Mouse (Mus musculus) telencephalon, adult 2 months (tissue): ENCODE measurements around the gene Arl8a.
A peak's percentile ranks its signal among the peaks of the same experiment; 100 is the strongest.
"Not testable (repeated sequence)": the region's sequence is repeated elsewhere in the genome, so short reads cannot be mapped to it uniquely, and the experiment has no call there.

Source experiments
- DNase-seq: peaks from one replicate; pipeline ENCODE4 v3.0.0-alpha.2; 2011; ENCODE audit warnings: low read depth, low spot score

Gene Arl8a

DNA sequence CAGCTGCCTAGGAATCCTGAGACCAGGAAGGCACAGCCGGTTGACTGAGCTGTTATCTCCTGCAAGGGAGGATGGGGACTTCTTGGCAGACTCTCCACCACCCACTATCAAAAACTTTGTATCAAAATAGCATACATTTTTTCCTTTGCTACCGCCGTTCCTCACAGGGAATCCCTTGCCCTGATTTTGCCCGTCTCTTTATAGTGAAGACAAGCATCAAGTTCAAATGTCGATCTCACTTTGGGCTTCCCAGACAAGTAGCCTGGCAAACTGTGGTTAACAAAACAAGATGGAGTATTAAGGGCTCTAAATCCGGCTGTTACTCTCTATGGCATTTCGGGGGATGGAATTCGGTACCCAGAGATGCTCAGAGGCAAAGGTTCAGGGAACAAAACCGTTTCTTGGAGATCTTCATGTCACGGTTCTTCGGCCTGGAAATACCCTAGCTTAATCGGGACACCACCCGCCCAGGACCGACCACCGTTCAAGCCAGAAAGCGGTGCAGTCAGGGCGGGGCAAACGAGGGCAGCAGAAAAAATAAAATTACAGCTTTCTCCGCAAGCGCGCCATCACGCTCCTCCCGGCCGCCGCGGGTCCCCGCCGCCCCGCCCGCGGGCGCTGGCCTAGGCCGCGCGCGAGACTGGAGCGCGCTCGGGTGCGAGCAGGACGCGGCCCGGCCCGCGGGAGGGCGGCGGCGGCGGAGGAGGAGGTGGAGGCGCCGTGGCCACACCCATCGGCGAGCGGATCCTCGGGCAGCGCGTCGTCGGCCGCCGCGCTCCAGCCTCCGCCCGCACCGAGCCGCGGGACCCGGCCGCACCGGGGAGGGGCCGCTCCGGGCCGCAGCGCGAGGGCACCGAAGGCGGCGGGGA lies at the start of gene Arl8a:
Gene Arl8a (plus strand): TSS at position 748 of the 869 bp plus-strand sequence.
- DNase-seq, result peak; percentile 45

DNA sequence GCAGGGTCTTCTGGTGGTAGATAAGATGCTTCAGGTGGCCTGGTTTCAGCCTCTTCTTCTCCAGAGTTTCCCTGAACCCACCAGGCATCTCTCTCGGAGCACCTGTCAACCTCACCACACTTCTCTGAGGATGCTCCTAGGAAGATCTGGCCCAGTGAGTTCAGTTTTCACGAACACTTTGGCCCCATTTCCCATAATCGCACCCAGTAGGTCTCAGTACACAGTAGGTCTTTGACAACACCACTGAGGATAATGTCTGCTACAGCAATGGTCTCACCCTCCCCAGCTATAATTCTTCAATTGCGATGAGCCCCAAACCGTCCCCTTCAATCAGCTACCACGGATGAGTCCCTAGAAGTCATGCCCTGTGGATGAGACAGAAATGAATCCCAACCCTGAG lies 49.2 kb upstream of the Arl8a start:
- no peak for DNase-seq

- DNase-seq, result no peak
These were observed 48.2 kb upstream of the Arl8a start for GRCm38 (mm10) chr1:135098441-135098840.

GRCm38 (mm10) chr1:135100400-135100799 lies 46.2 kb upstream of the Arl8a start:
- DNase-seq, result no peak

- DNase-seq, result no peak
These were observed 41.5 kb upstream of the Arl8a start, which contains the start of gene Lgr6 for GRCm38 (mm10) chr1:135105124-135105523. Gene Lgr6 (minus strand): TSS chr1:135105276.

- no peak for DNase-seq
These were observed 40.7 kb upstream of the Arl8a start for GRCm38 (mm10) chr1:135105951-135106350.

- DNase-seq, result no peak
These were observed 38.0 kb upstream of the Arl8a start for GRCm38 (mm10) chr1:135108611-135109010.

- no peak for DNase-seq
These were observed 36.5 kb upstream of the Arl8a start for GRCm38 (mm10) chr1:135110075-135110474.

GRCm38 (mm10) chr1:135111271-135111670 lies 35.4 kb upstream of the Arl8a start:
- DNase-seq, result not testable (repeated sequence)

DNA sequence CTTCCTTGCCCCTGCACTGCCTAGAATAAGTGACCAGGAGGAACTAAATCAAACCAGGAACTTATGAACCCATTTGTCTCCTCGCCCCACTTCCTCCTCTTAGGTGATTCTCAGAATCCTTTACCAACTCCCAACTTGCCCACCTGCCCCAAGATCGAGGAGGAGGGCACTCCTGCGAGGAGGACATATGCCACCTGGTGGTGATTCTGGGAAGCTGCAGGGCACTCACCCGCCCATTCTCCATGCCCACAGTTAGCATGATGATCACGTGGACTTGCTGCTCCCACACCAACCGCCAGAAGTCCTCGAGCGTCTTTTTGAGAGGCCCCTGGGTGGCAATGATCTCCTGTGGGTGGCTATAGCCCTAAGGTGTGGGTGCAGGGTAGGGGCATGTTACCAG lies 34.0 kb upstream of the Arl8a start:
- no peak for DNase-seq

- DNase-seq, result no peak
These were observed 21.9 kb upstream of the Arl8a start for GRCm38 (mm10) chr1:135124573-135125363.

DNA sequence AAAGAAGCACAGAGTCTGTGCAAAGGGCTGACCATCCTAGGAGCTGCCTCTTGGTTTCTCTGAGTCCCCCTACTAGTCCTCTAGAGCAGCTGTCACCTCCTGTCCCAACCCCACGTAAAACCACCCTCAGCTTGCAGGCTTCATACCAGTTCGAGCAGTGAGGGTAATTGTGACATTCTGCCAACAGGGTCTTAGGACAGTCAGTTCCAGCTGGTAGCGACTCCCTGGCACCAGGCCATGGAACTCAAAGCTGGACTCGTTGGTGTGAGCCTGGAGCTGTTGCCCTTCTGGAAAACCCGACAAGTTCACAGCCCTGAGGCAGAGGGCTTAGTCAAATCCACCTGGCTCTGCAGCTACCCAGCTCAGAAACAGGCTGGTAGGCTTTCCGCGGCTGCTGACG lies 20.6 kb upstream of the Arl8a start:
- DNase-seq, result no peak

DNA sequence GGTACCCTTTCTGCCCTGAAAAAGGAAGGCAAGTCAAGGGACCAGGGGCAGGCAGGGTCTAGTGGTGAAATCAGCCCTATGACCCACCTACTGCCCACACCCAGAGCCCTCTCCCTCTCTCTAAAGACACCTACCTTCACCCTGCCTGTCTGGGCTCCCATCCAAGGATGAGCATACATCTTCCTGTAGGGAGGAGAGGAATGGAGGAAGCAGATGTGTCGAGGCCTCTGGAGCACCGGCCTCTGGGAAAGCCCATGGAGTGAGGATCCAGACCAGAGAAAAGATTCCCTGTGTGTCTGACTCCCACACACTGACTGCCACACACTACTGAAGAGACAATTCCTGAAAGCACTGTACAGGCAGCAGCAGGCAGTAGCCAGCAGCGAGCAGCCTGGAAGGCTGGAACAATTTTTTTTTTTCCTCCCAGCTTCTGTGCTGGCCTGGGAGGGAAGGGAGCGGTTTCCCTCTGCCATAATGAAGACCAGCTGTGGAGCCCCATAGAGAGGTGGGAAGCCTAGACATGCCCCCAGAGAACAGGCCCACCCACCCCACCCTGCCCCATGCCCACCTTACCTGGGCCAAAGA lies 20.1 kb upstream of the Arl8a start:
- no peak for DNase-seq

GRCm38 (mm10) chr1:135128011-135128441 lies 18.6 kb upstream of the Arl8a start:
- no peak for DNase-seq

- no peak for DNase-seq
These were observed 17.6 kb upstream of the Arl8a start for GRCm38 (mm10) chr1:135128986-135129385.

GRCm38 (mm10) chr1:135129543-135130183 lies 17.0 kb upstream of the Arl8a start:
- no peak for DNase-seq

DNA sequence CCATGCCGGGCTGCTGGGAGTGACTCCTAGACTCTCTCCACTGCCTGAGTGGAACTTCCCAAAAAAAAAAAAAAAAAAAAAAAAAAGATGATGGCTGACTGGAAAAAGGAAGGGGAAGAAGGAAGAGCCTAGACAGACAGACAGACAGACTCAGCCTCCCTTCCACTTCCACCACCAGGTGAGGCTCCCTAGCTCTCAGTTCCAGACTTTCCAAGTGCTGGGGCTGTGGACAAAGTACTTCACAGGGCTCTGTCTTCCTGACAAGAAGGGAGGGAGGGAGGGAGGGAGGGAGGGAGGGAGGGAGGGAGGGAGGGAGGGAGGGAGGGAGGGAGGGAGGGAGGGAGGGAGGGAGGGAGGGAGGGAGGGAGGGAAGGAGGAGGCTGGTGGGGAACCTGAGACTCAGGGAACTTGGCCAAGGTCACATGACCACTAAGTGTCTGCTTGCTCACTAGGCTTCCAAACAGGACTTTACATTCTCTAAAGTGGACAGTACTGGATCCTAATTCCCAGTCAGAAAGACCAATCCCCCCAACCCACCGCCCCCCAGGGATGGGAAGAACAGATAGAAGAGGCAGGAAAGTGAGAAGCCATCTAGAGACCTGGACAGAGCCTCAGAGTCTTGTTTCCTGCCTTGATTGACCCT lies 16.1 kb upstream of the Arl8a start:
- DNase-seq, result no peak

DNA sequence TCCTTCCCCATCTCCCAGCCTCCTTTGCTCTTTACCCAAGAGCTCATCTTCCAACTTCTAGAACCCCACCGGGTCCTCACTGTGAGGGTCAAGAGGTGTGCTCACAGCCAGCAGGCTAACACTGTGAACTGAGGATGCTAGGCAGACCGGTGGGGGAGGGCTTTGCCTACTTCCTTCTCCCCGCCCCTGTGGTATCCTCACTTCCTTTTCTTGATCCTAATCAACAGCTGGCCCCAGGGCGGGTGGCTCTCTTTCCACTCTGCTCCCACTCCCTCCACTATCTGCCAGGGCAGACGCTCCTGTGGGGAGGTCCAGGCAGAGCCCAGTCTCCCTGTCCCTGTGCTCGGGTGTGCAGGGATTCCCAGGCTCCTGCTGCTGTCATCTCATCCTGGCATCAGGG lies 15.6 kb upstream of the Arl8a start:
- DNase-seq, result no peak

DNA sequence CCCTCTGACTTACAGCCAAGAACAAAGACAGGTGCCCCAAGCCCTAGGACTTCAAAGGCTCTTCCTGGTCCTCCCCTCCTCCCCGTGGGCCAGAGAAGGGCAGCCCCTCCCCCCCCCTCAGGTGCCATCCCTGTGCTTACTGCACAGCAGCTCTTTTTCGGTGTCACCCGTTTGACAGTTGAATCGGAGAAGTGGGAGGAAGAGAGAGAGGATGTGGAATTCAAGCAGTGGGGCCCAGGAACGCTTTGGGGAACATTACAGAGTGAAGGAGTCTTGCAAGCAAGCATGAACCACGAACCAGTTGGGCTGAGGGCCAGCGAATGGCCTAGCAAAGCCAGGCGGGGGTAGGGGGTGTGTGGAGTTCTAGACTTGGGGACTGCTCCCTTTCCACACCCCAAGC lies 15.1 kb upstream of the Arl8a start:
- DNase-seq, result no peak

GRCm38 (mm10) chr1:135132473-135132872 lies 14.2 kb upstream of the Arl8a start, which contains the start of gene Ptpn7:
Gene Ptpn7 (plus strand): TSS chr1:135132700.
- DNase-seq, result no peak

DNA sequence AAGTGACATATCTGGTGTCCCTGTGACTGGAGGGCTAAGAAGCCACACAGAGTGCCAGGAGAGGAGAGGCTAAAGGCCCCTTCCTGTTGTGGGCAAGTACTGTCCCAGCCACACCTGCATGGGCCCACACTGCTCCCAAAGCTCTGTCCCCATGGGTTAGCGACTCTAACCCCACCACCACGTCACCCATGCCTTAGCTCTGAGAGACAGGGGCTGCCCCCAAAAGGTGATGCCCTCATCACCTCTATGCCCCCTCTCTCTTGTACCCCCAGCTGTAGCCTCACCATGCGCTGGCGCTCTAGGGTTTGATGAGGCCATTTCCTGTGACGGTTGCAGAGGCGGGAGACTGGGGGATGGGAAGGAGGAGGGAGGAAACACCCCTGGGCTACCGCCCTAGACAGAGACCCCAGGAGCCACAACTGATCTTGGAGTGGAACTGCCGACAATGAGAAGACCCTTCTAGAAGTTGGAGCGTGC lies 13.7 kb upstream of the Arl8a start:
- no peak for DNase-seq
